Mouse (Mus musculus) G1E (cell line): ENCODE results near the gene Spaca7.

Experiments
- CTCF ChIP-seq: IDR thresholded peaks from 2 replicates; pipeline ENCODE4 v1.5.1; 2012; ENCODE audit warnings: low read depth, low read length, inconsistent platforms, mixed read lengths
- GATA1 ChIP-seq: IDR thresholded peaks from 2 replicates; pipeline ENCODE4 v1.6.1; 2012; ENCODE audit warnings: borderline replicate concordance, low read length, inconsistent platforms, mixed read lengths
- GATA2 ChIP-seq: IDR thresholded peaks from 2 replicates; pipeline ENCODE4 v1.6.1; 2012; ENCODE audit warnings: low read depth, low read length, inconsistent platforms, borderline replicate concordance
- POLR2AphosphoS5 ChIP-seq: IDR thresholded peaks from 2 replicates; pipeline ENCODE4 v1.6.1; 2012; ENCODE audit warnings: low read depth, low read length, inconsistent platforms; ENCODE audit not compliant: insufficient replicate concordance
- TAL1 ChIP-seq: conservative IDR thresholded peaks from 2 replicates; pipeline ENCODE4 v1.6.1; 2012; ENCODE audit warnings: low read depth, low read length, inconsistent platforms, mixed read lengths

GRCm38 (mm10) chr8:12564307-12564706 is 8.5 kb upstream of the Spaca7 start:
- TF ChIP-seq POLR2AphosphoS5, result no peak
- no peak for TF ChIP-seq CTCF
- no peak for TF ChIP-seq GATA1
- TF ChIP-seq TAL1, result no peak
- no peak for TF ChIP-seq GATA2
